Mouse (Mus musculus) hindbrain, embryonic 13.5 days (tissue): Measurements from ENCODE around the gene Sspn. TPM values are rescaled to one million over a fixed set of nuclear protein-coding genes. Genes with fewer than 3 reads are reported as not detected.

Source experiments
- ATAC-seq: fragments of 200-750 bp; cut with Nextera tagmentation; 2 replicates; pipeline ENCODE4 v1.8.0; 2017; ENCODE audit warnings: moderate TSS enrichment; ENCODE audit not compliant: low FRiP score
- H3K27ac ChIP-seq: fragments of 300-500 bp; sonication (generic); 2 replicates; pipeline ENCODE4 v1.5.1; 2015; ENCODE audit warnings: inconsistent platforms, mild to moderate bottlenecking, moderate library complexity
- H3K27me3 ChIP-seq: fragments of 300-500 bp; sonication (generic); 2 replicates; pipeline ENCODE4 v1.6.1; 2015; ENCODE audit warnings: mild to moderate bottlenecking, inconsistent platforms
- H3K36me3 ChIP-seq: fragments of 300-500 bp; sonication (generic); 2 replicates; pipeline ENCODE4 v1.6.1; 2015; ENCODE audit warnings: mild to moderate bottlenecking, inconsistent platforms
- H3K4me1 ChIP-seq: fragments of 300-500 bp; sonication (generic); replicated peaks from 2 replicates; pipeline ENCODE4 v1.6.1; 2015; ENCODE audit warnings: inconsistent platforms
- H3K4me2 ChIP-seq: fragments of 300-500 bp; sonication (generic); 2 replicates; pipeline ENCODE4 v1.6.1; 2015; ENCODE audit warnings: inconsistent platforms, mild to moderate bottlenecking, moderate library complexity
- H3K4me3 ChIP-seq: fragments of 300-500 bp; sonication (generic); 2 replicates; pipeline ENCODE4 v1.5.1; 2015; ENCODE audit warnings: mild to moderate bottlenecking, inconsistent platforms
- H3K9ac ChIP-seq: fragments of 300-500 bp; sonication (generic); 2 replicates; pipeline ENCODE4 v1.6.1; 2015; ENCODE audit warnings: mild to moderate bottlenecking, inconsistent platforms
- H3K9me3 ChIP-seq: fragments of 300-500 bp; sonication (generic); 2 replicates; pipeline ENCODE4 v1.6.1; 2016; ENCODE audit warnings: inconsistent platforms
- WGBS: fragments of 180-500 bp; shearing (Covaris S2); methylation state at CpG from one replicate; pipeline ENCODE4 v1.1.7; 2015; 5-methylcytosine and 5-hydroxymethylcytosine counted together
- polyA plus RNA-seq: library from polyadenylated mRNA; unstranded; fragments of >200 nt; fragmentation: Nextera tagmentation; extraction: Ambion mirVana; gene quantifications from 2 replicates; pipeline ENCODE4 v1.2.1, GENCODE M21; 2015

Gene Sspn
- polyA plus RNA-seq, 1 experiment from 2014 or later = 3.3 TPM

DNA sequence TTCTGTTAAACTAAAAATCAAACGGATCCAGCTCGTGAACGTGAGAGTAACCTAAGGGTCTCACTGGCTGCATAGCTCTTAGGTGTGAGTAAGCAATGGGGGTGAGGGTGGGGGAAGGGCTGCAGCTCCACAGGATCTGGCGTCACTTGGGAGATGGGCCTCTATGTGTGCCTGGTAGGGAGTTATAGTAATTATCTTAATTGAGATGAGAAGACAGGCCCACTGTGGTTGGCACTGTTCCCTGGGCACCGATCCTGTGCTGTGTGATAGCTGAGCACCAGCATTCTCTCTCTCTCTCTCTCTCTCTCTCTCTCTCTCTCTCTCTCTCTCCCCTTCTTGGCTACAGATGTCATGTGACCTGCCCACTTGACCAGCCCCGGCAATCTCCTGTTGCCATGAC, 9.4 kb downstream of the Sspn start:
- H3K27ac ChIP-seq = no peak overlapping the region
- no peak overlapping the region for H3K4me2 ChIP-seq
- 72% methylated on average over 6 of the region's 6 CpGs for WGBS
- ATAC-seq = no peak
- no peak overlapping the region for H3K9ac ChIP-seq
- H3K4me3 ChIP-seq = no peak overlapping the region
- no peaks in the 10 kb centered on the region for H3K36me3 ChIP-seq
- no peaks in the 10 kb centered on the region for H3K27me3 ChIP-seq
- H3K9me3 ChIP-seq = no peaks in the 10 kb centered on the region
- no peaks in the 10 kb centered on the region; the same call in 1 of the 2 replicates for H3K4me1 ChIP-seq

DNA sequence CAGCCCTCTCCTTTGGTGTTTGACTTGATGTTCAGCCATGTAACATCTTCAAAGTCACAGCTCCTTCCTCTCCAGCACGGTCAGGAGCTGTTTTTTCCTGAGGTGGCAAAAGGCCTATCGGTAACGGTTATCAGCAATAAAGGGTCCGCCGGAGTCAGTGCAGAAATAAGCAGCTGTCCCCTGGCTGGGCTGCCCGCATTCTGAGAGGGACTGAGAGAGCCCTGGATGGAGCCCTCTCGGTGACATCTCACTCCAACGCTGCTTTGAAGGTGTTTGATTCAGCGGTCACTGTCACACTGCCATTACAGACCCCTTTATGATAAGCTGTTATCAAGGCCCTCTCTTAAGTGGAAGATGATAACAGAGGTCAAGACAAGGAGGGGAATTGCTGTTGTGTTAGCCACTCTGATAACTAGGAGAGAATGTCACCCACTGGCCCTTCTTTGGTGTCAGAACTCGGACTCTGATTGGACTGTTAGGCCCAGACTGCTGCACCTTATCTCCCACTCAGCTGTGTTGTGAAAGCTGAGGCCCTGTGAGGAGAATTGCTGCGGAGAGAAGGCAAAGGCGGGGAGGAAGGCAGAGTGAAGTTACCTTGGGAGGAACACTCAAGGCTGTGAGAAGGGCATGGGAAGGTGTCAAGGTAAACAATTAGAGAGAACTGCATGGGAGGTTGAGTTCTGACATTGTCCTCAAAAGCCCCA, 11.0 kb downstream of the Sspn start:
- no peak overlapping the region for H3K9ac ChIP-seq
- 84% methylated on average over 12 of the region's 12 CpGs for WGBS
- no peak for ATAC-seq
- H3K27me3 ChIP-seq = no peaks in the 10 kb centered on the region
- no peaks in the 10 kb centered on the region for H3K9me3 ChIP-seq
- H3K27ac ChIP-seq = no peak overlapping the region
- H3K36me3 ChIP-seq = no peaks in the 10 kb centered on the region
- no peaks in the 10 kb centered on the region for H3K4me1 ChIP-seq
- no peak overlapping the region for H3K4me2 ChIP-seq
- no peak overlapping the region for H3K4me3 ChIP-seq

DNA sequence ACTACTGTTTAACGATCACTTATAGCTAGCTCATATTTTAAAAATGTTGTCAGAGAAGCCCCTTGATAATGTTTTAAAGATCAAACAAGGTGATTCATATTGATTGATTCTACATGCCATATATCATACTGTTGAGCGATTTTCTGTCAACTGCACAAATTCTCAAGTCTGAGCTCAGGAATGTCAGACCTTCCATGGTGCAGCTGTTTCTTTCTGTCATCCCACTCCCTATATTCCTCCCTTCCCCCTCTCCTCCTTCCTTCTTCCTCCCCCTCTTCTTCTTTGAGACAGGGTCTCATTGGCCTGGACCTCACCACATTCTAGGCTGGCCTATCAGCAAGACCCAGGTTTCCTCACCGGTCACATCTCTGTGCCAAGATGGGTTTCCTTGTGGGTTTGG, 12.0 kb downstream of the Sspn start:
- Histone ChIP-seq H3K4me1 (peaks cover 5% of the 10 kb centered on the region), H3K9me3 (no peaks in the 10 kb centered on the region), H3K36me3 (no peaks in the 10 kb centered on the region), H3K4me3 (no peak overlapping the region), H3K27me3 (no peaks in the 10 kb centered on the region), H3K4me2 (no peak overlapping the region), H3K27ac (no peak overlapping the region), H3K9ac (no peak overlapping the region)
- ATAC-seq = no peak
- 90% methylated on average over 3 of the region's 3 CpGs for WGBS

DNA sequence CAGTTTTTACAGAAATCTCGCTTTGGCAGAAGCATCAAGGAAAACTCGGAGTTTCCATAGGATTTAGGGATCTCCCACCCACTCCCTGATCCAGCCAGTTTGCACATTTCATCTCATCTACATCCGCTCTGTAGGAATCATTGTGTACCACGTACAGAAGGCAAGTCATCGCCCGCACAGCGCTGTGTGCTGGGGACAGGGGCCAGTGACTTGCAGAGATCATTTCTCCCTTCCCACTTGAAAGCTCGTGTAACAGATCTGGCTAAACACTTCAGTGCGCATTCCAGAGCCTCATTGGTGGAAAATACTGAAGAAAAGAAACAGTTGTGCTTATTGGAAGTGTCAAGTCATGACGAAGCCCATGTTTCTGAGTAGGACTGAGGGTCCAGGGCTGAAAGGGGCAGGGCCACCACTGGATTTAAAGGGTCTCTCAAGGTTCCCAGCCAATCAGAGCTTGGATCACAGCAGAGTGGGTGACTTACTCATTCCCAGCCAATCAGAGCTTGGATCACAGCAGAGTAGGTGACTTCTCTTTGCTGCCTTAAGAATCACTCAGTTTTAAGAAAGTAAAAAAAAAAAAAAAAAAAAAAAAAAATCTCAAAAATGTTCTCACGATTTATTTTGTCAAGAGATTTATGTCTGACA, 14.4 kb downstream of the Sspn start:
- Histone ChIP-seq H3K36me3 (no peaks in the 10 kb centered on the region), H3K9me3 (no peaks in the 10 kb centered on the region), H3K4me2 (no peak overlapping the region), H3K4me1 (peaks cover 12% of the 10 kb centered on the region), H3K27me3 (no peaks in the 10 kb centered on the region), H3K27ac (no peak overlapping the region), H3K4me3 (no peak overlapping the region), H3K9ac (no peak overlapping the region)
- ATAC-seq = no peak
- 87% methylated on average over 11 of the region's 11 CpGs for WGBS

DNA sequence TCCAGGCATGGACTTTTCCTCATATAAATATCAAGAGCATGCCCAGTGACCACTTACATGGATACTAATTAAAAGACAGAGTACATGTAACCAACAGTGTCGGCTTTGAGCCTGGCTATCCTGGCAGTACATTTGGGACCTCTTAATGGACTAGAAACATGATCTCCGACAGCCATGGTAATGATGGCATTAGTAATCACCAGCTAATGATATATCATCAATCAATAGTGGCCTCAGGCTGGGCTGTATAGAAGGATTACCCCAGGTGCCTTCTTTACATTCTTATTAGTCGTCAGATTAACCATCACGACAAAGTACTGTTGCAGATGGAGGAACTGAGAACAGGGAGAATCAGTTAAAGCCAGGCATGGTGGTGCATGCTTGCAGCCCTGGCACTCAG, 17.6 kb downstream of the Sspn start:
- no peak for ATAC-seq
- Histone ChIP-seq H3K27me3 (no peaks in the 10 kb centered on the region), H3K27ac (no peak overlapping the region), H3K4me2 (no peak overlapping the region), H3K9ac (no peak overlapping the region), H3K4me3 (no peak overlapping the region), H3K9me3 (no peaks in the 10 kb centered on the region), H3K36me3 (no peaks in the 10 kb centered on the region), H3K4me1 (peaks cover 12% of the 10 kb centered on the region)
- WGBS = 34% methylated on average over 4 of the region's 4 CpGs

DNA sequence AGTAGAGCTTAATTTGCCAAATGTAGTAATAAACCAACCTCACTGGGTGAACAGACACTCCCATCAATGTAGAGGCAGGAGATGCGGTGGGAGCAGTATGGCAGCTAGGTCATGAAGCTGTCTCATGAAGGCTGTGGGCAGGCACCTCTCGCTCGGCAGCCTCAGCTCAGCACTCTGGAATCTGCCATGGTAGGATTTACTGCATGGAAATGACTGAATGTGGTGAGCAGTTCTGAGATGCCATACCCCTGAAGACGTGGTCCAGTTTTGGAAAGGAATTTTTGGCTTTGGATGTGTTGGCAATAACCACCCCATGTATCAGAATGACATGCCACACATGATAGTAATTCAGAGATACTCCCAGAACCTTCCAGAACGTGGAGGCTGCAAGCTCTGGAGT, 19.2 kb downstream of the Sspn start:
- no peak for ATAC-seq
- no peak overlapping the region for H3K4me3 ChIP-seq
- H3K4me2 ChIP-seq = no peak overlapping the region
- H3K27me3 ChIP-seq = no peaks in the 10 kb centered on the region
- WGBS = 87% methylated on average over 5 of the region's 5 CpGs
- H3K27ac ChIP-seq = no peak overlapping the region
- no peaks in the 10 kb centered on the region for H3K9me3 ChIP-seq
- H3K36me3 ChIP-seq = no peaks in the 10 kb centered on the region
- peaks cover 12% of the 10 kb centered on the region for H3K4me1 ChIP-seq
- H3K9ac ChIP-seq = no peak overlapping the region

DNA sequence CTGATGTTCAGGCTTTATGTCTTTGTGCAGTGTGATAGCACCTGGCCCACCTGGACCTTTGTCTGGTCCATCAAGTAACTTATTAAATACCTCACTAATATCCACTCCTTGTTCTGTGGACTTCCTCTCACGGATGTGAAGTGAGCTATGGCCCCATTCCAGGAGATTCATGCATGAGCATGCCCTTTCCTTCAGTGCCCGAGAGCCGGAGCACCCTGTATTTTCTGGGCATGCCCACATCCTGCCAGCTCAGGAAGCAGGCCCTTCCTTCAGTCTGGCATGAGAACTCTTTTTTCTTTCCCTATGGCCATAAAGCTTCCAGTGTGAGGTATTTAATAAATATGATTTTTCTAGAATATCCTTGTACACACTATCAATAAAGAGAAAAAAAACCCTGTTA, 21.2 kb downstream of the Sspn start:
- no peak overlapping the region for H3K27ac ChIP-seq
- no peaks in the 10 kb centered on the region for H3K9me3 ChIP-seq
- H3K27me3 ChIP-seq = no peaks in the 10 kb centered on the region
- ATAC-seq = no peak
- peaks cover 16% of the 10 kb centered on the region for H3K4me1 ChIP-seq
- H3K9ac ChIP-seq = no peak overlapping the region
- no peak overlapping the region for H3K4me3 ChIP-seq
- WGBS = 87% methylated on average over 3 of the region's 3 CpGs
- H3K36me3 ChIP-seq = no peaks in the 10 kb centered on the region
- no peak overlapping the region for H3K4me2 ChIP-seq

DNA sequence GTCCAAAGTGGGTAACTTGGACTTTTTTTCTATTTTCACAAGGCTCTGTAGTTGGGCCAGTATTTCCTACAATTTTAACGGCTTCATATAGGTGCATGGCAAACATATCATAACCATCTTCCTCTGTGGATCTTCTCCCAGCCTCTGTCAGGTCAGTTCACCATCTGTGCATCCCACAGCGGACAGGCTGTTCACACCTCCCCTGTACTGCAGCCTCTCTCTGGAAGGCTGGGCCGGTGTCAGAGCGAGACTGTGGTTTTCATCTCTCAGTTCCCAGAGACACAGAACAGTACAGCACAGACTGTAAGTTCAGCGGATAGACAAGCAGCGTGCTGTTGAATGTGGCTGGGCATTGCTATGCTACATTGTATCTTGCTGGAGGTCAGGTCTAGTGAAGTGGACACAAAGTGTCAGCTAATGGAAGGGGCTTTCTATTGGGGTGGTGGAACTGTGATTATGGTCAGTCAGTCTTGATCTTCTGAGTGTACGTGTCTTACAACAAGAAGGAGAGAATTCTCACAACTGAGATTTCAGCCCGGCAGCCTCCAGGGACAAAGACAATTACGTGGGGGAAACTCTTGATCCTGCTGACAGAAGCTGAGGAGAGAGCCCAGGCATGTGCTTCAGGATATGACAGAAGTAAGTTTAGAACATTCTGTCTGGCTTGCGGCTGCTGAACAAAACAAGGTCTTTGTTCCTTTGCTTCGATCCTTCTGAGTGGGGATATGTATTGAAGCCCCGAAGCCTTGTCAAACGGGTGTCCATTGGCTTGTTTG, 21.9 kb downstream of the Sspn start:
- H3K27me3 ChIP-seq = no peaks in the 10 kb centered on the region
- no peaks in the 10 kb centered on the region for H3K36me3 ChIP-seq
- H3K4me2 ChIP-seq = no peak overlapping the region
- peaks cover 19% of the 10 kb centered on the region for H3K4me1 ChIP-seq
- H3K9ac ChIP-seq = no peak overlapping the region
- no peaks in the 10 kb centered on the region for H3K9me3 ChIP-seq
- no peak overlapping the region for H3K4me3 ChIP-seq
- ATAC-seq = no peak
- no peak overlapping the region for H3K27ac ChIP-seq
- 71% methylated on average over 13 of the region's 13 CpGs for WGBS

DNA sequence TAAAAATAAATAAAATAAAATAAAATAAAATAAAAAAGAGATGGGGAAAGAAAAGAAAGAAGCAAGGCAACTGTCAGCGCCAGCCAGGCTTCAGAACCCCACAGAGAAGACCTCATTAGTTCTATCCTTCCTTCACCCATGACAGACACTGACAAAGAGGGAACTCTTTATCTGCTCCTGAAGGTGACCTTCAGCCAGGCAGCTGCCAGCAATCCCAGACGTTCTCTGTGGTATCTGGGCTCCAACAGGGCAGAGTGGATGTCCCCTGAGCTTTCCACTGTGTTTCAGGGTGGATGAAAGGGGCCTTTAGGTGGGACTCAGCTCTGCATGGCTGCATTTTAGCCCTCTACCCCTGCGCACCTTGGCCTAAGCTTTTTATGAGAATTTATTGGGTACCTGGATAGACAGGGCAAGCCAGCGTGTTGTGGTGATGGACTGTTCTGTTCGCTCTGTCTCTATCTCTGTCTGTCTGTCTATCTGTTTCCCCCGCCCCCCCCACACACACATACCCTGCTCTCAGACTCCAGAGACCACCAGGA, 26.1 kb downstream of the Sspn start:
- 65% methylated on average over 6 of the region's 6 CpGs for WGBS
- H3K9ac ChIP-seq = no peak overlapping the region
- ATAC-seq = no peak

DNA sequence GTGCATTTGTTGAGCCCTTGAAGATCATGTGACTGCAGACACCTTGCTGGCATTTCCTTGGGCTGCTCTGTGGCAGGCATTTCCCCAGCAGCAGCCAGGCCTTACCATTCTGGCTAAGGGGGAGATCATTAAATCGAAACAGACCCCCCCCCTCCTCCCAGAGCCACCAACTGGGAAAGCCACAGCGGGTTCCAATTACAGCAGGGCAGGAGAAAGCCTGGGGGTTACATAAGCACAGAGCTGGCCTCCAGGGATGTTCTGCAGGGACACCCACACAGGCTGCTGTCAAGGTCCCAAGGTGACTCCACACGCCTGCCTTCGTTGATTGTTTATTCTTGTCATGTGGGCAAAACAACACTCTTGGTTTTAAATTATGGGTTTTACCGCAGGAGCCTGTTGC, 26.6 kb downstream of the Sspn start:
- no peaks in the 10 kb centered on the region for H3K27me3 ChIP-seq
- H3K4me2 ChIP-seq = no peak overlapping the region
- no peaks in the 10 kb centered on the region for H3K36me3 ChIP-seq
- WGBS = 46% methylated on average over 5 of the region's 5 CpGs
- no peak overlapping the region for H3K27ac ChIP-seq
- no peak for ATAC-seq
- H3K9ac ChIP-seq = no peak overlapping the region
- H3K9me3 ChIP-seq = no peaks in the 10 kb centered on the region
- no peak overlapping the region for H3K4me3 ChIP-seq
- H3K4me1 ChIP-seq = peaks cover 11% of the 10 kb centered on the region

More for the DNA sequence above, 26.1 kb downstream of the Sspn start:
- no peaks in the 10 kb centered on the region for H3K27me3 ChIP-seq
- no peaks in the 10 kb centered on the region for H3K9me3 ChIP-seq
- H3K4me1 ChIP-seq = peaks cover 11% of the 10 kb centered on the region
- no peaks in the 10 kb centered on the region for H3K36me3 ChIP-seq
- H3K27ac ChIP-seq = no peak overlapping the region
- no peak overlapping the region for H3K4me2 ChIP-seq
- H3K4me3 ChIP-seq = no peak overlapping the region

DNA sequence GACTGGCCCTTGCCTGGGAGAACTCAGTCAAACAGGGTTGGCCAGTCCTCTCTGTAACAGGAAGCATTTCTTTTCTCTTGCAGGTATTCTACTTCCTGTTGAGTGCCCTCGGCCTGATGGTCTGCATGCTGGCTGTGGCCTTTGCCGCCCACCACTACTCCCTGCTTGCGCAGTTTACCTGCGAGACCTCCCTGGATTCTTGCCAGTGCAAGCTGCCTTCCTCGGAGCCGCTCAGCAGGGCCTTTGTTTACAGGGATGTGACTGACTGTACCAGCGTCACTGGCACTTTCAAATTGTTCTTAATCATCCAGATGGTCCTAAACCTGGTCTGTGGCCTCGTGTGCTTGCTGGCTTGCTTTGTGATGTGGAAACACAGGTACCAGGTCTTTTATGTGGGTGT, 29.6 kb downstream of the Sspn start:
- Histone ChIP-seq H3K4me1 (peaks cover 11% of the 10 kb centered on the region), H3K9ac (no peak overlapping the region), H3K9me3 (no peaks in the 10 kb centered on the region), H3K4me3 (no peak overlapping the region), H3K27ac (no peak overlapping the region), H3K4me2 (no peak overlapping the region), H3K36me3 (no peaks in the 10 kb centered on the region), H3K27me3 (no peaks in the 10 kb centered on the region)
- ATAC-seq = no peak
- WGBS = 57% methylated on average over 8 of the region's 8 CpGs

DNA sequence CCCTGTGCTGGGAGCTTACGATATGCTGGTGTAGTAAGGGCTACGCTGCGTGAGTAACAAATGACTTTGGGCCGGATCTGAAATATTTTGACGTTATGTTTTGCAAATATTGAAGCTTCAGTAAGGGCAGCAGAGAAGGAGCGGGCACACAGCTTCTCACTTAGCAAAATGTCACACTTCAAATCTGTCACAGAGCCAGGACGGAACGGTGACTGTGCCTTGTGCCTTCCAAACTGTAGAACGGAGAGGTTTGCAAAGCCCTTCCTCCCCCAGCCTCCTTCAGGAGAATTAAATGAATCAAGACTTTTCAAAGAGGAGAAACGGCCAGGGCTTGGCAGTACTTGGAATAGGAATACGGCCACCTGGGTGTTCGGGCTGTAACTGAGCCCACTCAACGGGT, 32.5 kb downstream of the Sspn start:
- 77% methylated on average over 13 of the region's 13 CpGs for WGBS
- no peak overlapping the region for H3K9ac ChIP-seq

More for the DNA sequence above, 32.5 kb downstream of the Sspn start:
- Histone ChIP-seq H3K27me3 (no peaks in the 10 kb centered on the region), H3K9me3 (no peaks in the 10 kb centered on the region), H3K4me1 (peaks cover 7% of the 10 kb centered on the region), H3K4me3 (no peak overlapping the region), H3K27ac (no peak overlapping the region), H3K36me3 (no peaks in the 10 kb centered on the region), H3K4me2 (no peak overlapping the region)
- ATAC-seq = no peak
